Mouse (Mus musculus) intestine, embryonic 16.5 days (tissue): Measurements from ENCODE around the gene Nol8. TPM values are rescaled to one million over a fixed set of nuclear protein-coding genes. Genes with fewer than 3 reads are reported as not detected.

ENCODE experiments used
- ATAC-seq: fragments of 200-750 bp; cut with Nextera tagmentation; 2 replicates; pipeline ENCODE4 v1.8.0; 2017; ENCODE audit warnings: moderate TSS enrichment, moderate library complexity
- H3K27ac ChIP-seq: fragments of 300-500 bp; sonication (generic); 2 replicates; pipeline ENCODE4 v1.5.1; 2014; ENCODE audit warnings: mild to moderate bottlenecking, low read length
- H3K27me3 ChIP-seq: fragments of 300-500 bp; sonication (generic); replicated peaks from 2 replicates; pipeline ENCODE4 v1.6.1; 2014; ENCODE audit warnings: low read length, control low read depth, mixed read lengths; ENCODE audit not compliant: control insufficient read depth, insufficient read depth
- H3K36me3 ChIP-seq: fragments of 300-500 bp; sonication (generic); 2 replicates; pipeline ENCODE4 v1.6.1; 2014; ENCODE audit warnings: low read length, control low read depth; ENCODE audit not compliant: control insufficient read depth, insufficient read depth
- H3K4me1 ChIP-seq: fragments of 300-500 bp; sonication (generic); 2 replicates; pipeline ENCODE4 v1.6.1; 2014; ENCODE audit warnings: low read length, control low read depth, mixed read lengths; ENCODE audit not compliant: control insufficient read depth, insufficient read depth
- H3K4me2 ChIP-seq: fragments of 300-500 bp; sonication (generic); 2 replicates; pipeline ENCODE4 v1.6.1; 2014; ENCODE audit warnings: low read depth, low read length, control low read depth
- H3K4me3 ChIP-seq: fragments of 300-500 bp; sonication (generic); 2 replicates; pipeline ENCODE4 v1.5.1; 2014; ENCODE audit warnings: mild to moderate bottlenecking, low read length
- H3K9ac ChIP-seq: fragments of 300-500 bp; sonication (generic); 2 replicates; pipeline ENCODE4 v1.6.1; 2014; ENCODE audit warnings: low read depth, low read length
- H3K9me3 ChIP-seq: fragments of 300-500 bp; sonication (generic); 2 replicates; pipeline ENCODE4 v1.6.1; 2016; ENCODE audit warnings: low read length, control low read depth; ENCODE audit not compliant: control insufficient read depth
- WGBS: fragments of 180-500 bp; shearing (Covaris S2); extraction: QIAGEN DNeasy Blood & Tissue Kit; methylation state at CpG from one replicate; pipeline ENCODE4 v1.1.7; 2014; 5-methylcytosine and 5-hydroxymethylcytosine counted together
- polyA plus RNA-seq: library from polyadenylated mRNA; unstranded; fragments of >200 nt; fragmentation: Nextera tagmentation; extraction: Ambion mirVana; gene quantifications from 2 replicates; pipeline ENCODE4 v1.2.1, GENCODE M21; 2015

Nol8 gene
- polyA plus RNA-seq, 1 experiment from 2014 or later, result 13.4 TPM

DNA sequence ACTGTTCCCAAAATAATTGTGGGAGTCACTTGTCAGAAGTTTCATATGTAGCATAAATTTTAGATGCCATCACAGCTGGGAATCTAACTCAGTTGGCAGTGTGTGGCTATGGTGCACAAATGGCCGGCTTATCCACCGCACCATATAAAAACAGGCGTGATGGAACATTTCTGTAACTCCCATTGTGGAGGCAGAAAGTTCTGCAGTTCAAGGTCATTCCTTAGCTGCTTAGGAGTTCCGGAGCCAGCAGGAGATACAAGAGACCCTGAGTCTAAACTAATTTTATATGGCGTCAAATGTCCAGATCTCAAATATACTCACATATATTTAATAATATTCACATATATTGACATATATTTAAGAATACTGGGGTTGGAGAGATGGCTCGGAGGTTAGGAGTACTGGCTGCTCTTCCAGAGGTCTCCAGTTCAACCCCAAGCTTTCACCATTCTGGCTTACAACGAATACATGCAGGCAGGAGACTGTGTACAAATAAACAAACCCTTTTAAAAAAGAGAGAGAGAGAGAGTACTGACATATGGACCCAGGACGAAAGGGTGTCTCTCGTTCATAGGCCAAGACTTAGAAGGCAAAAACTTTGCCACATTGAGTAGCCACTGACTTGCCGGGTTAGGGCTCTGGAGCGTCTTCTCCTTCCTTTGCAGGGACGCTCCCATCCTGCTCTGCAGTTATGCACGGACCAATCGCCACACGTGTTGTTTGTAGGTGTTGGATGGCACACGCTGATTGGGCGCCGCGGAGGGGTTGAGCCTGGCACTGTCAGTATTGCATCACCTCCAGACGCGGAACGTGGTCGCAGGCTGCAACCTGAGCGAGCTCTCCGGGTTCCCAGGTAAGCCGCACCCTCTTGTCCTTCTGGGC, 28.7 kb downstream of the Nol8 start, which contains the start of gene Iars:
Iars (plus strand) TSS at position 750 of the 882 bp plus-strand sequence.
- H3K9me3 ChIP-seq, result no peaks in the 10 kb centered on the region
- no peaks in the 10 kb centered on the region for H3K4me1 ChIP-seq
- H3K27ac ChIP-seq, result peak within 1 kb of the TSS; percentile 87
- peak; percentile 100 for ATAC-seq
- no peaks in the 10 kb centered on the region for H3K27me3 ChIP-seq
- peak within 1 kb of the TSS; percentile 86 for H3K9ac ChIP-seq
- 4% methylated on average over 26 of the region's 26 CpGs for WGBS
- peak within 1 kb of the TSS; percentile 58 for H3K4me2 ChIP-seq
- H3K36me3 ChIP-seq, result no peaks in the 10 kb centered on the region
- peak within 1 kb of the TSS; percentile 78 for H3K4me3 ChIP-seq

DNA sequence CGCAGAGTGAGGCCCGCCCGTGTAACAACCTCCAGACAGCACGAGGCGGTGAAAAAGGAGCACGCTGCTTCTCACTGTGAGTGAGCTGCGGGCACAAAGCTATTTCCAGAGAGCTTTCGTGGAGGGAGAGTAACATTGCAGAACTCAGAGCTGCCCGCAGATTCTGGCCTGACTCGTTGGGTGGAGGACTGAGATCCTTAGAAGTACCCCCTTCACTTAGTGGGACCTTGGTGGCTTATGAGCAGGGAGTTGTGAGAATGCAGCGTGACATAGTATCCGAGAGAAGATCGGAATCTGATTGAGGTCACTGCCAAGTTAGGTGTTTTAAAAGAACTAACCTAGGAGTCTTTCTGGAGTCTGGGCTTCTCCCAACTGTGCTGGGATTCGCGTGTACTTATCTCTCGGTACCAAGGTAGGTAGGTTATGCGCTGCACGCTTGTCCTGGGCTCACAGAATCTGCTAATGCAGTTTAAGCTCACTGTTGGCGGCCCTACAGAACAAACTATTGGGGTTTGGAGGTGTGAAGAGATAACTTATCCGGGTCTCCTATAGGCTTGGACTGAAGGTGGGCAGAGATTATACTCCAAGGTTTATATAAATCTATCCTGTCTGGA, 29.5 kb downstream of the Nol8 start:
- peak; percentile 62 for ATAC-seq

DNA sequence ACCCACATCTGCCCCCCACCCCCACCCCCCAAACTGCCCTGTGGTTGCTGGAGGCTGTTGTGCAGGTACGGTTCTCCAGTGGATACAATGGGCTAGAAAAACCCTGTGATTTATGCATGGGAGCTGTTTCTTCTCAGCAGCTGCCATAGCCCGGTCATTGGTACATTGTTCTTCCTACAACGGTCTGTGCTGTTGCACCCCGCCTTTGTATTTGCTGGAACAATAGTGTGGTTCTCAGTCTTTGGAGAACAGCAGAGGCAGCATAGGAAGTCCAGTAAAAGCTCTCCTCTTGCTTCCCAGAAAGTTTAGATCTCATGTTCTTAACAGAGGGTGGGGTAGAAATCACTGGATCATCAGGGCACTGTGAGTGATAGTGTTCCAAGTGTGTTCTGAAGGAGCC, 31.4 kb downstream of the Nol8 start:
- Histone ChIP-seq H3K36me3 (peaks cover 3% of the 10 kb centered on the region; the same call in 1 of the 2 replicates), H3K4me2 (no peak overlapping the region), H3K9me3 (no peaks in the 10 kb centered on the region), H3K9ac (no peak overlapping the region), H3K27ac (no peak overlapping the region), H3K27me3 (no peaks in the 10 kb centered on the region), H3K4me3 (no peak overlapping the region), H3K4me1 (no peaks in the 10 kb centered on the region)
- WGBS, result 67% methylated on average over 4 of the region's 4 CpGs
- no peak for ATAC-seq

More for the DNA sequence above, 29.5 kb downstream of the Nol8 start:
- no peaks in the 10 kb centered on the region for H3K27me3 ChIP-seq
- no peaks in the 10 kb centered on the region for H3K36me3 ChIP-seq
- peak overlapping the region; percentile 78 for H3K4me3 ChIP-seq
- no peaks in the 10 kb centered on the region for H3K9me3 ChIP-seq
- peak overlapping the region; percentile 87 for H3K27ac ChIP-seq
- under 1% methylated on average over 20 of the region's 20 CpGs for WGBS
- no peaks in the 10 kb centered on the region for H3K4me1 ChIP-seq
- H3K4me2 ChIP-seq, result peak overlapping the region; percentile 56
- H3K9ac ChIP-seq, result peak overlapping the region; percentile 86

DNA sequence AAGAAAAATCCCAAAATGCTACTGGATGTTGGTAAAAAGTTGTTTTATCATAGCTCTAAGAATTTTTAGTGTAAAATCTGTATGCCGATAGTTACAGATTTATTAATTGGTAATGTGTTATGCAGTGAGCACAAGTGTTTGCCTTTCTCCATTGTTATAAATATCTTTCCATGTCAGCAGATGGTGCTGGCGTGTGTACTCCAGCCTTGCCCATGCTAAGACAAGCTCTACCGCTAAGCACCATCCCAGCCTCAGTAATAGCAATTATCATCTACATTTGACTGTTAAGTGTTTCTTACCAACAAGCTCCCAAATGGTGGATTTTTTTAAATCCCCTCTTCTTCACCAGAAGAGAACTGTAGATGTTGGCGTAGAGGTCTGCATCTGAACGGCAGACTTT, 38.2 kb downstream of the Nol8 start:
- H3K27me3 ChIP-seq, result no peaks in the 10 kb centered on the region
- H3K4me1 ChIP-seq, result no peaks in the 10 kb centered on the region
- no peak overlapping the region for H3K4me3 ChIP-seq
- ATAC-seq, result no peak
- 94% methylated on average over 5 of the region's 5 CpGs for WGBS
- no peak overlapping the region for H3K9ac ChIP-seq
- H3K4me2 ChIP-seq, result no peak overlapping the region
- H3K36me3 ChIP-seq, result peaks cover 10% of the 10 kb centered on the region
- H3K27ac ChIP-seq, result no peak overlapping the region
- H3K9me3 ChIP-seq, result no peaks in the 10 kb centered on the region

DNA sequence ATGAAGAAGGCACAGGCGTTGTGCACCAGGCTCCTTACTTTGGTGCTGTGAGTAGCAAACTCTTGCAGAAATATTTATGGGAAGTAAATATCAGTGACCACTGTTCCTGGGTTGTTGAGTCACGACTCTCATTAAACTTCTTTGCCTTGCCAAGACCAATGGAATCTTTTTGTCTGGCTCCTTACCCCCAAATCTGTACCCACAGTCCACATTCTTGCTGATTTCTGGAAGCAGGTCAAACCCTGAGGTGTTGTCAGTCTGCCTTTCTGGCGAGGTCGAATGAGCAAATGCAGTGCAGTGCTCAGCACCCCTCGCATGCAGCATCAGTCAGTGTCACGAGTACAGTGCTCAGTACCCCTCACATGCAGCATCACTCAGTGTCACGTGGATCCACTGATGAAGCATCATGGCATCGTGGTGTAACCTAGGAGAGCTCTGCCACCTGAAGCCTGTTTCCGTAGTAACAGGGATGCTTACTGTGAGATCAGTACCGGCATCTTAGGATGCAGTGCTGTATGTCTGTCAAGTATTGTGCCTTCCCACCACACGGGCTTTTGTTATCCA, 50.4 kb downstream of the Nol8 start:
- ATAC-seq, result no peak
- Histone ChIP-seq H3K4me1 (no peaks in the 10 kb centered on the region), H3K27me3 (no peaks in the 10 kb centered on the region), H3K27ac (no peak overlapping the region), H3K9ac (no peak overlapping the region), H3K36me3 (0 out of 2 replicates have a peak, but pooled peaks cover 9% of the 10 kb centered on the region), H3K4me2 (no peak overlapping the region), H3K9me3 (no peaks in the 10 kb centered on the region), H3K4me3 (no peak overlapping the region)
- 93% methylated on average over 11 of the region's 11 CpGs for WGBS

DNA sequence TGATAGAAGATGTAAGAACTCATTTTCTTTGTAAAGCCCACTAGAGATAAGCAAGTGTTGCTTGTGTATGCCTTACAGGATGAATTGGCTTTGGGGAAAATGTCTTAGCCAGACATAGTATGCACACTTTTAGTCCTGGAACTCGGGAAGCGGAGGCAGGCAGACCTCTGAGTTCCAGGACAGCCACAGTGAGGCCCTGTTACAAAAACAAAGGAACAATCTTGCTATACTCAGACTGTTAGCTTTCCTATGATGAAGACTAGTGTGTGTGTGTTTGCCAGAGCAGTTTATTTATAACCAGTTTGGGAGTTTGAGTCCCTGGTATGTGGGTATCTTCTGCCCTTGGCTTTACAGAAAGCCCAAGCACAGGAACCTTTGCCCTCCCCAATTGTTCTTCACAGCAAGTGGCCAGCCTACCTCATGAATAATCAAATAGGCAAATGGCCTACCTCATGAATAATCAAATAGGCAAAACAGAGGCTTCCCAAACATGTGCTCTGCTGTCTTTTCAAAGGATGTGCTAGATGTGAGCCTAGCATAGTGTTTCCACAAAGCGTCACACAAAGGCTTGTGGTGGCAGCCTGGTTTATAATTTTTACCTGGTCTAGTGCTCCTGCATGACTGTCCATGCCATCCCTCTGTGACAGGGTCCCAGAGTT, 53.3 kb downstream of the Nol8 start:
- no peak for ATAC-seq
- no peaks in the 10 kb centered on the region for H3K27me3 ChIP-seq
- WGBS, result 89% methylated on average over 3 of the region's 3 CpGs
- no peak overlapping the region for H3K27ac ChIP-seq
- H3K4me3 ChIP-seq, result no peak overlapping the region
- H3K36me3 ChIP-seq, result peaks cover 5% of the 10 kb centered on the region; the same call in 1 of the 2 replicates
- no peak overlapping the region for H3K9ac ChIP-seq
- H3K9me3 ChIP-seq, result no peaks in the 10 kb centered on the region
- H3K4me1 ChIP-seq, result no peaks in the 10 kb centered on the region
- no peak overlapping the region for H3K4me2 ChIP-seq

DNA sequence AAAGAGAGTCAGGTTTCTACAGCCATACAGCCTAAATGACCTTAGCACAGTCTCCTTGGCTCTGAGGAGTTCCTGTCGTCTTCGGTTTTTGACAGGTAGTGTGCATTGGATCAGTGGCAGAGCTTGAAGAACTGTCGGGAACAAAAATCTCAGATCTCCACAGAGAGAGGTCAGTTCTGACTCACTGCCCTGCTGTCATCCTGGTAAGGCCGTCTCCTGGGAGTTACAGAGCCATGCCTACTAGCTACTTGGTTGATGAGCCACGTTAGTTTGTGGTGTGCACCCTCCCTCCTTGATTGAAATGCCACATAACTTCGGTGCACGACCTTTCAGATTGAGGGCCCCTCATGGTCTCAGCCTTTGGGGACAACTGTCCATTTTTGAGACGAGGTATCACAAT, 55.4 kb downstream of the Nol8 start:
- WGBS, result 88% methylated on average over 8 of the region's 8 CpGs
- H3K9me3 ChIP-seq, result no peaks in the 10 kb centered on the region

DNA sequence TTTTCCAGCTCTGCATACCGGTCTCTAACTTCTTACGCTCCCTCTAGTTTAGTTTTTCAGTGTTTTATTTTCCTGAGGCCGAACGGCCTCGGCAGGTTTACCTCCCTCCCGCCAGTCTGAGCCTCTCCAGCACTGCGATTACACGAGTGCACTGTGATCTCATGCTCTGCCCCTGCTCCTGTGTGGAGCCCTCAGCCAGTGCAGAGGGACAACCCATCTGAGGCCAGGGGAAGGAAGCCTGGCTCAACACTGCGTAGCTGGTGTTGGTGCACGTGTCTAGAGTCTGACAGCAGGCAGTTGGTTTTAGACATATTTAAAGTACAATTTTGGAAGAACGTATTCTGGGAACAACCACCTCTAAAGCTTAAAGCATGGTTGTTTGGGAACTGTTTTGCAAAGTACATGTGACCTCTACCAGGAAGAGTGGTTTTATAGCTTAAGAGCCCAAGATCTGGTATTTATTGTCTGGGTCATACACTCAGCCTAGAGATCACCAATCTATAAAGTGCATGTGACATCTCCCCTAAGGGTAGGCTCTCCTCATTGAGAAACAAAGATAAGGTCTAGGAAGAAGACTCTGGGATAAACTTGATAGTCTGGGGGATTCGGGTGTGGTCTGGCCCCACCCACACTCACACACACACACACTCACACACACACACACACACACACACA, 59.3 kb downstream of the Nol8 start:
- peak overlapping the region; percentile 33 for H3K27ac ChIP-seq

More for the DNA sequence above, 55.4 kb downstream of the Nol8 start:
- no peak for ATAC-seq
- H3K4me1 ChIP-seq, result no peaks in the 10 kb centered on the region
- no peak overlapping the region for H3K27ac ChIP-seq
- H3K27me3 ChIP-seq, result no peaks in the 10 kb centered on the region
- no peak overlapping the region for H3K4me3 ChIP-seq
- peaks cover 7% of the 10 kb centered on the region; the same call in 1 of the 2 replicates for H3K36me3 ChIP-seq
- H3K4me2 ChIP-seq, result no peak overlapping the region
- H3K9ac ChIP-seq, result no peak overlapping the region

More for the DNA sequence above, 59.3 kb downstream of the Nol8 start:
- Histone ChIP-seq H3K4me3 (no peak overlapping the region), H3K4me2 (no peak overlapping the region), H3K36me3 (peaks cover 24% of the 10 kb centered on the region), H3K9me3 (no peaks in the 10 kb centered on the region), H3K9ac (no peak overlapping the region), H3K27me3 (no peaks in the 10 kb centered on the region), H3K4me1 (no peaks in the 10 kb centered on the region)
- WGBS, result 82% methylated on average over 12 of the region's 12 CpGs
- peak; percentile 89 for ATAC-seq
